Comparison of ENCODE assay signal across 8 mouse cellular contexts in genomic region chr11:69990850-69991691, GRCm38 (mm10). TPM values are rescaled to one million over a fixed set of nuclear protein-coding genes. Genes with fewer than 3 reads are reported as not detected.
DNase-seq lines count a peak whose midpoint lies in the region; ATAC-seq and TF ChIP-seq lines count a peak whose summit lies in the region.

Gabarap (plus strand) TSS chr11:69991143.

- H3K4me3 ChIP-seq in embryonic facial prominence, embryonic 14.5 days (ENCODE audit: low read depth, low read length): peak within 1 kb of the TSS; percentile 70
- peak within 1 kb of the TSS; percentile 87 for H3K4me3 ChIP-seq in heart, adult 2 months
- H3K4me3 ChIP-seq in limb, embryonic 13.5 days: peak within 1 kb of the TSS; percentile 80
- peak within 1 kb of the TSS; percentile 54 for H3K4me3 ChIP-seq in midbrain, embryonic 16.5 days (ENCODE audit: low read depth, low read length)

- peak within 1 kb of the TSS; percentile 92 for H3K27ac ChIP-seq in embryonic facial prominence, embryonic 14.5 days (replicated peaks; ENCODE audit: low read depth, low read length)
- peak within 1 kb of the TSS; percentile 87 for H3K27ac ChIP-seq in heart, adult 2 months
- H3K27ac ChIP-seq in limb, embryonic 13.5 days: peak within 1 kb of the TSS; percentile 90
- peak within 1 kb of the TSS; percentile 83 for H3K27ac ChIP-seq in midbrain, embryonic 16.5 days (ENCODE audit: low read length)

- no peaks in the 10 kb centered on the region for H3K27me3 ChIP-seq in embryonic facial prominence, embryonic 14.5 days (replicated peaks; ENCODE audit: control insufficient read depth, insufficient read depth, low read length)
- H3K27me3 ChIP-seq in heart, adult 2 months (ENCODE audit: control insufficient read depth, insufficient read depth, low read length): no peaks in the 10 kb centered on the region
- H3K27me3 ChIP-seq in limb, embryonic 13.5 days: no peaks in the 10 kb centered on the region
- no peaks in the 10 kb centered on the region for H3K27me3 ChIP-seq in midbrain, embryonic 16.5 days (ENCODE audit: control insufficient read depth, insufficient read depth, low read depth, low read length)

- peak; percentile 95 for TF ChIP-seq POLR2A in heart, adult 2 months (IDR thresholded peaks at IDR 0.05; ENCODE audit: insufficient read depth, low read depth, low read length)

- no peak for TF ChIP-seq CTCF in heart, adult 2 months (IDR thresholded peaks at IDR 0.05)

- peak; percentile 64 for ATAC-seq in embryonic facial prominence, embryonic 14.5 days (ENCODE audit: low read depth)
- peak; percentile 70 for ATAC-seq in limb, embryonic 13.5 days (ENCODE audit: low FRiP score, low read depth)
- ATAC-seq in midbrain, embryonic 16.5 days: peak; percentile 70

- peaks cover 1% of the 10 kb centered on the region for H3K79me2 ChIP-seq in heart, adult 2 months (replicated peaks; ENCODE audit: control insufficient read depth, insufficient read depth, low read length)

- H3K9me3 ChIP-seq in embryonic facial prominence, embryonic 14.5 days (ENCODE audit: control insufficient read depth, low read length): no peaks in the 10 kb centered on the region
- H3K9me3 ChIP-seq in limb, embryonic 13.5 days: no peaks in the 10 kb centered on the region
- no peaks in the 10 kb centered on the region for H3K9me3 ChIP-seq in midbrain, embryonic 16.5 days (replicated peaks; ENCODE audit: control insufficient read depth, low read length, poor library complexity, severe bottlenecking)

- peak; percentile 98 for DNase-seq in 3T3-L1 (ENCODE audit: low read depth, low spot score)
- peak; percentile 85 to 95 for DNase-seq in adrenal gland, postnatal 4 days (ENCODE audit: low spot score in 2 of 2)
- DNase-seq in embryonic facial prominence, embryonic 14.5 days (ENCODE audit: low spot score): peak; percentile 99
- peak; percentile 95 to 96 for DNase-seq in heart, adult 2 months
- peak; percentile 97 to 98 for DNase-seq in kidney, adult 8-10 months
- peak; percentile 92 to 97 for DNase-seq in spleen, postnatal 10 days (ENCODE audit: low spot score in 2 of 2)

- peaks cover 62% of the 10 kb centered on the region for H3K36me3 ChIP-seq in embryonic facial prominence, embryonic 14.5 days (ENCODE audit: control insufficient read depth, insufficient read depth, low read length)
- peaks cover 25% of the 10 kb centered on the region for H3K36me3 ChIP-seq in heart, adult 2 months (ENCODE audit: control insufficient read depth, insufficient read depth, low read length)
- H3K36me3 ChIP-seq in limb, embryonic 13.5 days: peaks cover 60% of the 10 kb centered on the region
- H3K36me3 ChIP-seq in midbrain, embryonic 16.5 days (ENCODE audit: control insufficient read depth, insufficient read depth, low read length): peaks cover 29% of the 10 kb centered on the region

- WGBS in embryonic facial prominence, embryonic 14.5 days: under 1% methylated on average over 38 of the region's 40 CpGs
- under 1% methylated on average over 40 of the region's 40 CpGs for WGBS in heart, adult 2 months
- WGBS in limb, embryonic 13.5 days: under 1% methylated on average over 40 of the region's 40 CpGs
- under 1% methylated on average over 40 of the region's 40 CpGs for WGBS in midbrain, embryonic 16.5 days

- H3K4me1 ChIP-seq in embryonic facial prominence, embryonic 14.5 days (ENCODE audit: control insufficient read depth, insufficient read depth, low read length): peaks cover 11% of the 10 kb centered on the region
- peaks cover 5% of the 10 kb centered on the region for H3K4me1 ChIP-seq in heart, adult 2 months (ENCODE audit: control insufficient read depth, insufficient read depth, low read length)
- peaks cover 30% of the 10 kb centered on the region for H3K4me1 ChIP-seq in limb, embryonic 13.5 days
- H3K4me1 ChIP-seq in midbrain, embryonic 16.5 days (ENCODE audit: control insufficient read depth, insufficient read depth, low read length): peaks cover 19% of the 10 kb centered on the region

- intact Hi-C loops in heart, adult 2 months (cut with DNase I): loop anchor here (5.0 to 10.0 kb wide), 2 partner anchors 69 to 576 kb away; partner anchors contain the start of genes Eif5a and Kdm6b

- peak within 1 kb of the TSS; percentile 85 for H3K9ac ChIP-seq in embryonic facial prominence, embryonic 14.5 days (ENCODE audit: low read depth, low read length)
- H3K9ac ChIP-seq in heart, adult 2 months (ENCODE audit: low read depth, low read length): peak within 1 kb of the TSS; percentile 83
- peak within 1 kb of the TSS; percentile 89 for H3K9ac ChIP-seq in limb, embryonic 13.5 days
- H3K9ac ChIP-seq in midbrain, embryonic 16.5 days (ENCODE audit: low read depth, low read length): peak within 1 kb of the TSS; percentile 72

- H3K4me2 ChIP-seq in embryonic facial prominence, embryonic 14.5 days (ENCODE audit: low read depth, low read length): peak within 1 kb of the TSS; percentile 85
- H3K4me2 ChIP-seq in limb, embryonic 13.5 days (replicated peaks): peak within 1 kb of the TSS; percentile 72
- H3K4me2 ChIP-seq in midbrain, embryonic 16.5 days (ENCODE audit: low read length): peak within 1 kb of the TSS; percentile 60

- peak; percentile 98 for TF ChIP-seq EP300 in heart, adult 2 months (IDR thresholded peaks at IDR 0.05; ENCODE audit: insufficient read depth, low read depth, low read length)

RNA-seq across cellular contexts. Expression of gene Gabarap, which starts in this region (rescaled TPM):
- total RNA-seq in adrenal gland, postnatal 4 days (2021): 100 to 1,000 TPM; 294 to 311 TPM
- polyA plus RNA-seq in embryonic facial prominence, embryonic 14.5 days (2014; fragmentation: Nextera tagmentation; extraction: Ambion mirVana): 577 and 590 TPM in 2 replicates
- 100 to 1,000 TPM; 284 to 340 TPM for total RNA-seq in heart, adult 2 months (2021)
- 469 and 750 TPM in 2 replicates for polyA plus RNA-seq in heart, adult 2 months (2012; rRNA removed)
- 499 and 506 TPM in 2 replicates for polyA plus RNA-seq in limb, embryonic 13.5 days (2015; fragmentation: Nextera tagmentation; extraction: Ambion mirVana)
- polyA plus RNA-seq in midbrain, embryonic 16.5 days (2015; fragmentation: Nextera tagmentation; extraction: Ambion mirVana): 527 and 528 TPM in 2 replicates

Comparison
In these comparisons a context has a peak if more than half of its experiments do, and no peak if none do; other contexts are left out.
1. Peak in every context shown above with its lines: DNase-seq, ATAC-seq, H3K4me3 ChIP-seq and H3K27ac ChIP-seq.